ENCODE assay signal across 24 mouse cellular contexts in the genomic region with DNA sequence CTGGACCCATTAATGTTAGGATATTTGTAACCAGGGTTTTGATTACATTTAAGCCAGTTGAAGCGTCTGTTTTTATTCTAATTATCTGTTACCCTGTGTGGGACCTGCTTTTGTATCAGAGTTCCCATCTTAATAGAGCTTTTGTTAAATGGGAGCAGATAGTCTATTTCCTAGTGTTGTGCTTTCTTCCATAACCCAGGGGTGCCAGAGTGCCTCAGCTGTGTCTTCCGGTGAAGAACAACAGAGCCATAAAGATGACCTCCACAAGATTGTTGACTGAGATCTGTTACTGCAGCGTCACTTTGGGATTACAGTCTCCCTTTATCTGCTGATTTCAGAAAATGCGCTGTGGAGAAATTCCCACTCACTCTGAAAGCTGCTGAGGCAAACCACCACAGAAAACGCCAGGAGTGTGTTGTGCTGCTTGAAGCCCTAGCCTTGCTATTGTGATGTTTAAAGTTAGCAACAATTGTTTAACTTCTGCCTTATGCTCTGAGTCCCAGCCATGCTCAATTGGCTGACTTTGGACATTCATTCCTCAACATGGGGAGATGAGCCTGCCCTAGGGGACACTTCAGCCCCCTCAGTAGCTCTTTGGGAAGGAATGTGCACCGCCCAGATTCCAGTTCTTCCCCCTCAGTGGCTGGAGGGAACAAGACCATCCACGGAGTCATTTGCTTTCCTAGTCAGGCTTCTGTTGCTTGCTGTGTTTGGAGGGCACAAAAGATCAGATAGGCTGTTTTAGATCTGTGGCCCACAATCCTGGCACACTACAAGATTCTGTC. TPM values are rescaled to one million over a fixed set of nuclear protein-coding genes. Genes with fewer than 3 reads are reported as not detected.
"Had no signal": no experiment of that assay in that cellular context is flagged by ENCODE, and none has a peak within 500 bp of the region (broad histone marks: within the 10 kb centered on the region; RNA-seq: fewer than 3 reads in every experiment).

No protein-coding gene starts in this region.

- DNase-seq: lung, adult 18-20 months; lung, embryonic 14.5 days; lung, postnatal 10 days; lung, postnatal 4 days; retina, postnatal 1 day; right cerebral cortex, adult 18-20 months; right cerebral cortex, postnatal 14 days; thymus, adult 2 months; thymus, postnatal 25 days; thymus, postnatal 4 days had no signal

- H3K9me3 ChIP-seq: midbrain, embryonic 13.5 days; neural tube, embryonic 13.5 days; neural tube, embryonic 15.5 days; stomach, embryonic 15.5 days had no signal

- H3K4me1 ChIP-seq: neural tube, embryonic 13.5 days; neural tube, embryonic 15.5 days; stomach, embryonic 15.5 days had no signal

- H3K27ac ChIP-seq: neural tube, embryonic 13.5 days; neural tube, embryonic 15.5 days; stomach, embryonic 15.5 days; stomach, postnatal 0 days had no signal

- H3K4me3 ChIP-seq: midbrain, embryonic 13.5 days; myocyte; neural tube, embryonic 13.5 days; neural tube, embryonic 15.5 days; stomach, embryonic 15.5 days had no signal

- H3K9ac ChIP-seq: lung, embryonic 14.5 days; midbrain, embryonic 13.5 days; neural tube, embryonic 13.5 days; neural tube, embryonic 15.5 days; stomach, embryonic 15.5 days had no signal

- ATAC-seq: midbrain, embryonic 13.5 days; midbrain, embryonic 16.5 days had no signal

- H3K36me3 ChIP-seq: midbrain, embryonic 13.5 days; neural tube, embryonic 13.5 days; neural tube, embryonic 15.5 days; stomach, embryonic 15.5 days had no signal

- H3K4me2 ChIP-seq: lung, embryonic 14.5 days; midbrain, embryonic 11.5 days; midbrain, embryonic 13.5 days; neural tube, embryonic 13.5 days; neural tube, embryonic 15.5 days; stomach, embryonic 15.5 days had no signal

RNA-seq across cellular contexts. Expression of a gene that starts 33.8 kb away (rescaled TPM):
- total RNA-seq: megakaryocyte, adult 5-6 weeks; megakaryocyte-erythroid progenitor cell, adult 5-6 weeks had no signal
- polyA plus RNA-seq: lung, embryonic 14.5 days; lung, embryonic 16.5 days; myocyte; neural tube, embryonic 11.5 days; neural tube, embryonic 13.5 days; neural tube, embryonic 15.5 days; spleen, adult 2 months; stomach, embryonic 15.5 days; stomach, postnatal 0 days; urinary bladder, adult 2 months had no signal

RNA-seq across cellular contexts. Expression of a gene that starts 46.3 kb away (rescaled TPM):
- total RNA-seq: megakaryocyte, adult 5-6 weeks; megakaryocyte-erythroid progenitor cell, adult 5-6 weeks had no signal
- polyA plus RNA-seq: myocyte; spleen, adult 2 months; thymus, adult 2 months had no signal
